Mouse (Mus musculus): ENCODE data around the gene Abi3bp.

DNA sequence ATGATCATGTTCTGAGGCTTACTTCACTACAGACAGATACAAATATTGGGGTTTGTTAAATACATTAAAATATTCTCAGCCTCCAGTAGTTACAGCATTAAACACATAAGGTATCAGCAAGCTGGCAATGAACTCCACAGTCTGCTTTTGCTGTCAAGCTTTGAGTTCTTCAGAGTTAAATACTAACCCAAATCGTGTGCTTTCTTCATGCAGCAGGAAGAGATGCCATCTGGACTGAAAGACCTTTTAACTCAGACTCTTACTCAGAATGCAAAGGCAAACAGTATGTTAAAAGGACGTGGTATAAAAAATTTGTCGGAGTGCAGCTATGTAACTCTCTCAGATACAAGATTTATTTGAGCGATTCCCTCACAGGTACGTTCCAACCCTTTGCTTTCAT is 209.1 kb downstream of the Abi3bp start:
- TF ChIP-seq CTCF (IDR thresholded peaks at IDR 0.05; ENCODE audit: low read depth) (no peak), EP300 (IDR thresholded peaks at IDR 0.05; ENCODE audit: low read depth) (no peak)
